Mouse (Mus musculus) liver, embryonic 12.5 days (tissue): ENCODE data around the gene Slc31a2. TPM values are rescaled to one million over a fixed set of nuclear protein-coding genes. Genes with fewer than 3 reads are reported as not detected.

Source experiments
- ATAC-seq: fragments of 200-750 bp; cut with Nextera tagmentation; 2 replicates; pipeline ENCODE4 v1.8.0; 2017; ENCODE audit warnings: moderate number of reproducible peaks, mild to moderate bottlenecking, moderate library complexity
- H3K27ac ChIP-seq: fragments of 300-500 bp; sonication (generic); 2 replicates; pipeline ENCODE4 v1.5.1; 2016; ENCODE audit warnings: mild to moderate bottlenecking
- H3K27me3 ChIP-seq: fragments of 300-500 bp; sonication (generic); replicated peaks from 2 replicates; pipeline ENCODE4 v1.6.1; 2016; ENCODE audit warnings: mild to moderate bottlenecking, moderate library complexity
- H3K36me3 ChIP-seq: fragments of 300-500 bp; sonication (generic); 2 replicates; pipeline ENCODE4 v1.6.1; 2016; ENCODE audit warnings: mild to moderate bottlenecking, moderate library complexity
- H3K4me1 ChIP-seq: fragments of 300-500 bp; sonication (generic); 2 replicates; pipeline ENCODE4 v1.6.1; 2016
- H3K4me2 ChIP-seq: fragments of 300-500 bp; sonication (generic); 2 replicates; pipeline ENCODE4 v1.6.1; 2016; ENCODE audit warnings: mild to moderate bottlenecking, moderate library complexity
- H3K4me3 ChIP-seq: fragments of 300-500 bp; sonication (generic); 2 replicates; pipeline ENCODE4 v1.5.1; 2016; ENCODE audit warnings: mild to moderate bottlenecking, moderate library complexity
- H3K9ac ChIP-seq: fragments of 300-500 bp; sonication (generic); 2 replicates; pipeline ENCODE4 v1.6.1; 2016; ENCODE audit warnings: mild to moderate bottlenecking, moderate library complexity
- H3K9me3 ChIP-seq: fragments of 300-500 bp; sonication (generic); replicated peaks from 2 replicates; pipeline ENCODE4 v1.6.1; 2016; ENCODE audit warnings: mild to moderate bottlenecking, moderate library complexity
- WGBS: fragments of 180-500 bp; shearing (Covaris S2); methylation state at CpG from one replicate; pipeline ENCODE4 v1.1.7; 2016; ENCODE audit not compliant: insufficient replicate concordance; 5-methylcytosine and 5-hydroxymethylcytosine counted together
- polyA plus RNA-seq: library from polyadenylated mRNA; unstranded; fragments of >200 nt; fragmentation: Nextera tagmentation; extraction: Ambion mirVana; gene quantifications from 2 replicates; pipeline ENCODE4 v1.2.1, GENCODE M21; 2016

Slc31a2 gene
- polyA plus RNA-seq, 1 experiment from 2014 or later, result 6.8 TPM

DNA sequence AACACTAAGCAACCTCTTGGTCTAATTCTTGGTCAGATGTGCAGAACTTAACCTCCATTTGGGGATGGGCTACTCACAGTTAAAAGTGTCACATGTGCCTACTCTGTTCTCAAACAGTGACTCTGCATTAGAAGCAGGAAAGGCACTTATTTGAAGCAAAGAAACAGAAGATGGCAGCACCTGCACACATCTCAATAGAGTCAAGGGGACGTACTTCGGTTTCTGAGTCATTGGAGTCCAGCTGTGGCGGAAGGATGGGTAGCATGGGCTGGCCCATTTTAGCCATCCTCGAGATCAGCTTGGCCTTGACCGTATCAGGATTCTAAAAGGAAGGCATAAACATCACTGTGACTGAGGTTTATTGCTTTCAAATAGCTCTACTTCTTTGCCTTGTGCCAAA, 69.6 kb downstream of the Slc31a2 start:
- Histone ChIP-seq H3K4me1 (peaks cover 20% of the 10 kb centered on the region), H3K9ac (no peak overlapping the region), H3K36me3 (peaks cover 87% of the 10 kb centered on the region), H3K27ac (no peak overlapping the region), H3K27me3 (no peaks in the 10 kb centered on the region), H3K9me3 (no peaks in the 10 kb centered on the region), H3K4me3 (no peak overlapping the region), H3K4me2 (no peak overlapping the region)
- no peak for ATAC-seq
- WGBS, result 78% methylated on average over 5 of the region's 5 CpGs

DNA sequence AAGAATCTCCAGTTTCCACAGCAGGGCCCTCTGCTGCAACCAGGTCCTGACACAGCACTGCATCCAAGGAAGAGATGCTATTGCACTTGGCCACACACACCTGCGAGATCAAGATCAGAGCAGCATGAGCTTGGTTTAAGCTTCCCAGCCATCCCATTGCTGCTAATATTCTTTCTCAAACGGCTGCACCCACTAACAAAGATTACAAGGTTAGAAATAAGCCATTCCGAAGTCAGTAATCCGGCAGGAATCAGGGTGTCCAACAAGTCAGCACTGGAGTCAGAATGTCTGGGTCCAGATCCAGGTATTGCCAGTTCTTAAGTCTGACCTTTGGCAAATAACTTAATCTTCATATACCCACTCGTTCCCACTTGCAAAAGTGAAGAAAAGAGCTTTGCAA, 76.2 kb downstream of the Slc31a2 start:
- WGBS, result 83% methylated on average over 5 of the region's 5 CpGs
- no peaks in the 10 kb centered on the region for H3K4me1 ChIP-seq

DNA sequence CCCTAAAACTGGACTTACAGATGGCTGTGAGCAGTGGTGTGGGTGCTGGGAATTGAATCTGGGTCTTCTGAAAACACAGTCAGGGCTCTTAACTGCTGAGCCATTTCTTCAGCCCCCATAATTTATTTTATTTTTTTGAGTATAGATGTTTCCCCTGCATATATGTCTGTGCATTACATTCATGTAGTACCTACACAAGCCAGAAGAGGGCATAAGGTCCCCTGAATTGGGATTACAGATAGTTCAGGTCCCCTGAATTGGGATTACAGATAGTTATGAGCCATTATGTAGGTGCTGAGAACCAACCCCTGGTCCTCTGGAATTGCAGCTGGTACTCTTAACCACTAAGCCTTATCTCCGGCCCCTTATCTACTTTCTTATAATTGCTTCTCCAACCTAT, 81.6 kb downstream of the Slc31a2 start:
- H3K27ac ChIP-seq, result no peak overlapping the region
- ATAC-seq, result no peak
- WGBS, result 63% methylated on average over 1 of the region's 1 CpGs
- H3K9ac ChIP-seq, result no peak overlapping the region
- H3K4me3 ChIP-seq, result no peak overlapping the region
- peaks cover 68% of the 10 kb centered on the region for H3K36me3 ChIP-seq
- H3K9me3 ChIP-seq, result no peaks in the 10 kb centered on the region
- H3K27me3 ChIP-seq, result no peaks in the 10 kb centered on the region
- H3K4me2 ChIP-seq, result no peak overlapping the region
- peaks cover 7% of the 10 kb centered on the region for H3K4me1 ChIP-seq

More for the DNA sequence above, 76.2 kb downstream of the Slc31a2 start:
- H3K4me2 ChIP-seq, result no peak overlapping the region
- H3K9ac ChIP-seq, result no peak overlapping the region
- peaks cover 85% of the 10 kb centered on the region for H3K36me3 ChIP-seq
- no peak overlapping the region for H3K27ac ChIP-seq
- no peak for ATAC-seq
- H3K27me3 ChIP-seq, result no peaks in the 10 kb centered on the region
- no peaks in the 10 kb centered on the region for H3K9me3 ChIP-seq
- H3K4me3 ChIP-seq, result no peak overlapping the region

DNA sequence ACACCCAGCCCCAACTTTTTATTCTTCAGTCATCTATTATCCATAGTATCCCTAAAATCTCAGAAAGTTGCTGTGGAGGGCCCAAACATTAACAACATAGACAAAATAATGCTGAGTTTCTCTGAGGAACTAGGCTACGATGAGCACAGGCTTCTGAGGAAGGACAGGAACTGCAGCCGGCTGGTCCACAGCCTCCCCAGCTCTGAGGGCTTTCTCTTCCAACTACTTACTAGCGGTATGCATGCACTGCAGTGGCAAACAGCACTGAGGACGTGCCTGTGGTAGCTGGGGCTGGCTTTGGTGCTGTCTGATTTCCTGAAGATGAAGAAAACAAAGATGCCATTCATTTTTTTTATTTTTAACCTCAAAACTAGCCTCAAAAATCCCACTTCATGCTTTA, 83.5 kb downstream of the Slc31a2 start:
- H3K4me2 ChIP-seq, result no peak overlapping the region
- H3K4me1 ChIP-seq, result peaks cover 13% of the 10 kb centered on the region
- peaks cover 67% of the 10 kb centered on the region for H3K36me3 ChIP-seq
- WGBS, result 73% methylated on average over 4 of the region's 4 CpGs
- H3K27me3 ChIP-seq, result no peaks in the 10 kb centered on the region
- H3K27ac ChIP-seq, result no peak overlapping the region
- H3K4me3 ChIP-seq, result no peak overlapping the region
- H3K9ac ChIP-seq, result no peak overlapping the region
- no peak for ATAC-seq
- no peaks in the 10 kb centered on the region for H3K9me3 ChIP-seq

DNA sequence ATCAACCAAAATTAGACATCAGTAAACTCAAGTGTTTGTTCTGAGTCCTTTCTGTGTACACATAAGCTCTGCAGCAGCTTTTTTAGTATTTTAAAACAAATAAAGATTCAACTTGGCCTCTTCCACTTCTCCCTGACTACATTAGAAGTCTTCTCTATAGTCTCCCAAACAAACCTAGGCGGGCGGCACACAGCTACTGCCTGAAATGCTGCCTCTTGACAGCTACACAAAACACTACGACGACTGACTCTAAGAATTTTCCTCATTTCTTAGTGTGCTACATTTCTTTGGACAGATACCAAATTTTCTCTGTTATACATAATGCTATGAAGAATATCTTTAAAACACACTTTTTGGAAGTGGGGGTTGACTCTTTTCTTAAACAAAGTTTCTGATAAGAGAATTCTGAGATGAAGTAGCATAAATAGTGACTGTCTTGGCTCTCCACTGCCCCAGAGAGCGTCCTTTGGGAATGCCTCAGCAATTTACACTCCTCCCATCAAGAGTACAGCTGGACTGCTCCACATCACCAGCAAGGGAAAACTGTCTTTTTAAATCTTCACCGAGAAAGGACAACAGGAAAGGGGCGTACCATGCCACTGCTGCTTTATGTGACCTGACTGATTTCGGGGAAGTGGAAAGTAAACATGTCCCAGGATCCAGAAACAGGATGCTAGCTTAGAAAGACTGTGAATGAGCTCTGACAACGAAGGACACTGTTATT, 85.4 kb downstream of the Slc31a2 start:
- H3K9me3 ChIP-seq, result no peaks in the 10 kb centered on the region
- H3K4me1 ChIP-seq, result peaks cover 13% of the 10 kb centered on the region
- no peaks in the 10 kb centered on the region for H3K27me3 ChIP-seq
- 60% methylated on average over 9 of the region's 9 CpGs for WGBS
- H3K9ac ChIP-seq, result no peak overlapping the region
- peak overlapping the region; percentile 37; the same call in 1 of the 2 replicates for H3K27ac ChIP-seq
- H3K36me3 ChIP-seq, result peaks cover 71% of the 10 kb centered on the region
- no peak for ATAC-seq
- no peak overlapping the region for H3K4me3 ChIP-seq
- H3K4me2 ChIP-seq, result peak overlapping the region; percentile 15; the same call in 1 of the 2 replicates

Other genes with a start within 250 kb of the Slc31a2 start
- not detected in 2 replicates for gene Mup20, start 208.4 kb upstream of the Slc31a2 start, polyA plus RNA-seq
- gene Mup3, start 175.2 kb upstream of the Slc31a2 start, polyA plus RNA-seq, result not detected in 2 replicates
- not detected in 2 replicates for gene Mup21, start 111.7 kb upstream of the Slc31a2 start, polyA plus RNA-seq
- gene Zfp37, start 31.5 kb upstream of the Slc31a2 start, polyA plus RNA-seq, result 0.82 and 1.2 TPM in 2 replicates
- 18.6 and 21.1 TPM in 2 replicates for gene Fkbp15, start 98.0 kb downstream of the Slc31a2 start, polyA plus RNA-seq
- 45.8 and 45.9 TPM in 2 replicates for gene Slc31a1, start 98.2 kb downstream of the Slc31a2 start, polyA plus RNA-seq
- gene Cdc26, start 146.1 kb downstream of the Slc31a2 start, polyA plus RNA-seq, result 94.4 and 95.5 TPM in 2 replicates
- 18.5 and 18.8 TPM in 2 replicates for gene Prpf4, start 146.2 kb downstream of the Slc31a2 start, polyA plus RNA-seq
- gene Rnf183, start 172.7 kb downstream of the Slc31a2 start, polyA plus RNA-seq, result not detected in 2 replicates
- gene Wdr31, start 208.3 kb downstream of the Slc31a2 start, polyA plus RNA-seq, result 2.4 and 2.6 TPM in 2 replicates
- gene Bspry, start 217.5 kb downstream of the Slc31a2 start, polyA plus RNA-seq, result 0.24 and 0.27 TPM in 2 replicates
- gene Hdhd3, start 240.9 kb downstream of the Slc31a2 start, polyA plus RNA-seq, result 4.3 and 4.6 TPM in 2 replicates